Mouse (Mus musculus): ENCODE measurements around the gene Olfr1247. TPM values are rescaled to one million over a fixed set of nuclear protein-coding genes. Genes with fewer than 3 reads are reported as not detected.
"Not testable (repeated sequence)": the region's sequence is repeated elsewhere in the genome, so short reads cannot be mapped to it uniquely, and the experiment has no call there.

The Olfr1247 gene
- polyA plus RNA-seq (2014; fragmentation: Nextera tagmentation; extraction: Ambion mirVana) = not detected in 2 replicates

GRCm38 (mm10) chr2:89614030-89614429 lies at the start of gene Olfr1247:
Olfr1247 (minus strand) TSS chr2:89614130.
- H3K9me3 ChIP-seq (ENCODE audit: control insufficient read depth, low read length) = no peaks in the 10 kb centered on the region
- DNase-seq (ENCODE audit: low spot score) = no peak
- no peaks in the 10 kb centered on the region for H3K4me1 ChIP-seq (replicated peaks; ENCODE audit: control insufficient read depth, insufficient read depth, low read length)
- H3K27ac ChIP-seq (ENCODE audit: low read depth) = no peak within 1 kb of the TSS
- H3K36me3 ChIP-seq (ENCODE audit: control insufficient read depth, insufficient read depth, low read length) = no peaks in the 10 kb centered on the region
- no peak within 1 kb of the TSS for H3K9ac ChIP-seq (ENCODE audit: low read length)
- H3K27me3 ChIP-seq (replicated peaks; ENCODE audit: control insufficient read depth, insufficient read depth, low read length) = no peaks in the 10 kb centered on the region
- H3K4me2 ChIP-seq (ENCODE audit: low read length) = no peak within 1 kb of the TSS
- WGBS = 85% methylated on average over 2 of the region's 2 CpGs
- no peak within 1 kb of the TSS for H3K4me3 ChIP-seq (ENCODE audit: low read depth, low read length)
- ATAC-seq (replicated peaks; ENCODE audit: low FRiP score, low TSS enrichment, low read depth) = no peak

- Histone ChIP-seq H3K4me3 (ENCODE audit: low read depth, low read length) (no peak within 1 kb of the TSS), H3K9ac (ENCODE audit: low read length) (no peak within 1 kb of the TSS), H3K36me3 (ENCODE audit: control insufficient read depth, insufficient read depth, low read length) (no peaks in the 10 kb centered on the region), H3K4me2 (ENCODE audit: low read length) (no peak within 1 kb of the TSS), H3K27ac (ENCODE audit: low read depth) (no peak within 1 kb of the TSS), H3K4me1 (replicated peaks; ENCODE audit: control insufficient read depth, insufficient read depth, low read length) (no peaks in the 10 kb centered on the region), H3K27me3 (replicated peaks; ENCODE audit: control insufficient read depth, insufficient read depth, low read length) (no peaks in the 10 kb centered on the region), H3K9me3 (ENCODE audit: control insufficient read depth, low read length) (no peaks in the 10 kb centered on the region)
- no peak for DNase-seq (ENCODE audit: low spot score)
- ATAC-seq (replicated peaks; ENCODE audit: low FRiP score, low TSS enrichment, low read depth) = no peak
Measured at GRCm38 (mm10) chr2:89661367-89661766, 47.4 kb upstream of the Olfr1247 start, which contains the start of gene Olfr1250. Olfr1250 (minus strand) TSS chr2:89661467.

GRCm38 (mm10) chr2:89634883-89635282 lies 21.0 kb upstream of the Olfr1247 start, which contains the start of gene Olfr1249:
Olfr1249 (minus strand) TSS chr2:89634983.
- 85% methylated on average over 2 of the region's 2 CpGs for WGBS
- no peak for DNase-seq (ENCODE audit: low spot score)
- no peaks in the 10 kb centered on the region for H3K27me3 ChIP-seq (replicated peaks; ENCODE audit: control insufficient read depth, insufficient read depth, low read length)

GRCm38 (mm10) chr2:89618145-89618544 lies 4.2 kb upstream of the Olfr1247 start, which contains the start of gene Olfr1248:
Olfr1248 (minus strand) TSS chr2:89618245.
- 92% methylated on average over 1 of the region's 1 CpGs for WGBS
- not testable (repeated sequence) for H3K4me3 ChIP-seq (ENCODE audit: low read depth, low read length); H3K4me1 ChIP-seq (replicated peaks; ENCODE audit: control insufficient read depth, insufficient read depth, low read length); DNase-seq (ENCODE audit: low spot score); H3K9me3 ChIP-seq (ENCODE audit: control insufficient read depth, low read length); H3K9ac ChIP-seq (ENCODE audit: low read length); H3K27me3 ChIP-seq (replicated peaks; ENCODE audit: control insufficient read depth, insufficient read depth, low read length); H3K4me2 ChIP-seq (ENCODE audit: low read length); H3K36me3 ChIP-seq (ENCODE audit: control insufficient read depth, insufficient read depth, low read length); ATAC-seq (replicated peaks; ENCODE audit: low FRiP score, low TSS enrichment, low read depth); H3K27ac ChIP-seq (ENCODE audit: low read depth)

More at GRCm38 (mm10) chr2:89634883-89635282, 21.0 kb upstream of the Olfr1247 start, which contains the start of gene Olfr1249:
- ATAC-seq (replicated peaks; ENCODE audit: low FRiP score, low TSS enrichment, low read depth) = no peak
- H3K4me3 ChIP-seq (ENCODE audit: low read depth, low read length) = no peak within 1 kb of the TSS
- no peak within 1 kb of the TSS for H3K4me2 ChIP-seq (ENCODE audit: low read length)
- no peak within 1 kb of the TSS for H3K27ac ChIP-seq (ENCODE audit: low read depth)
- H3K36me3 ChIP-seq (ENCODE audit: control insufficient read depth, insufficient read depth, low read length) = no peaks in the 10 kb centered on the region
- no peaks in the 10 kb centered on the region for H3K9me3 ChIP-seq (ENCODE audit: control insufficient read depth, low read length)
- no peaks in the 10 kb centered on the region for H3K4me1 ChIP-seq (replicated peaks; ENCODE audit: control insufficient read depth, insufficient read depth, low read length)
- H3K9ac ChIP-seq (ENCODE audit: low read length) = no peak within 1 kb of the TSS

GRCm38 (mm10) chr2:89593057-89593456 lies 20.9 kb downstream of the Olfr1247 start, which contains the start of gene Olfr1246:
Olfr1246 (minus strand) TSS chr2:89593157.
- Histone ChIP-seq H3K4me3 (ENCODE audit: low read depth, low read length) (no peak within 1 kb of the TSS), H3K27me3 (replicated peaks; ENCODE audit: control insufficient read depth, insufficient read depth, low read length) (no peaks in the 10 kb centered on the region), H3K4me2 (ENCODE audit: low read length) (no peak within 1 kb of the TSS), H3K4me1 (replicated peaks; ENCODE audit: control insufficient read depth, insufficient read depth, low read length) (no peaks in the 10 kb centered on the region), H3K36me3 (ENCODE audit: control insufficient read depth, insufficient read depth, low read length) (no peaks in the 10 kb centered on the region), H3K9me3 (ENCODE audit: control insufficient read depth, low read length) (no peaks in the 10 kb centered on the region), H3K27ac (ENCODE audit: low read depth) (no peak within 1 kb of the TSS), H3K9ac (ENCODE audit: low read length) (no peak within 1 kb of the TSS)
- ATAC-seq (replicated peaks; ENCODE audit: low FRiP score, low TSS enrichment, low read depth) (no peak), DNase-seq (ENCODE audit: low spot score) (no peak)
- 60% methylated on average over 2 of the region's 2 CpGs for WGBS

- H3K27me3 ChIP-seq (replicated peaks; ENCODE audit: control insufficient read depth, insufficient read depth, low read length) = no peaks in the 10 kb centered on the region
- no peak within 1 kb of the TSS for H3K4me3 ChIP-seq (ENCODE audit: low read depth, low read length)
- H3K4me1 ChIP-seq (replicated peaks; ENCODE audit: control insufficient read depth, insufficient read depth, low read length) = no peaks in the 10 kb centered on the region
- DNase-seq (ENCODE audit: low spot score) (no peak), ATAC-seq (replicated peaks; ENCODE audit: low FRiP score, low TSS enrichment, low read depth) (no peak)
- H3K36me3 ChIP-seq (ENCODE audit: control insufficient read depth, insufficient read depth, low read length) = no peaks in the 10 kb centered on the region
- 90% methylated on average over 1 of the region's 1 CpGs for WGBS
- H3K4me2 ChIP-seq (ENCODE audit: low read length) = no peak within 1 kb of the TSS
- H3K9ac ChIP-seq (ENCODE audit: low read length) = no peak within 1 kb of the TSS
- no peak within 1 kb of the TSS for H3K27ac ChIP-seq (ENCODE audit: low read depth)
- no peaks in the 10 kb centered on the region for H3K9me3 ChIP-seq (ENCODE audit: control insufficient read depth, low read length)
Measured at GRCm38 (mm10) chr2:89578347-89578746, 35.6 kb downstream of the Olfr1247 start, which contains the start of gene Olfr1245. Olfr1245 (minus strand) TSS chr2:89578447.

- WGBS = 74% methylated on average over 2 of the region's 2 CpGs
- H3K27me3 ChIP-seq (replicated peaks; ENCODE audit: control insufficient read depth, insufficient read depth, low read length); H3K9me3 ChIP-seq (ENCODE audit: control insufficient read depth, low read length); H3K4me2 ChIP-seq (ENCODE audit: low read length); H3K4me1 ChIP-seq (replicated peaks; ENCODE audit: control insufficient read depth, insufficient read depth, low read length); DNase-seq (ENCODE audit: low spot score); H3K4me3 ChIP-seq (ENCODE audit: low read depth, low read length); H3K36me3 ChIP-seq (ENCODE audit: control insufficient read depth, insufficient read depth, low read length); H3K27ac ChIP-seq (ENCODE audit: low read depth); H3K9ac ChIP-seq (ENCODE audit: low read length); ATAC-seq (replicated peaks; ENCODE audit: low FRiP score, low TSS enrichment, low read depth): not testable (repeated sequence)
Measured at GRCm38 (mm10) chr2:89562706-89563105, 51.2 kb downstream of the Olfr1247 start.

Other genes starting within 250 kb of the Olfr1247 start
- not detected in 2 replicates for gene Olfr1234, start 249.3 kb downstream of the Olfr1247 start, polyA plus RNA-seq (2014; fragmentation: Nextera tagmentation; extraction: Ambion mirVana)
- not detected in 2 replicates for gene Olfr1238, start 204.5 kb downstream of the Olfr1247 start, polyA plus RNA-seq (2014; fragmentation: Nextera tagmentation; extraction: Ambion mirVana)
- not detected in 2 replicates for gene Olfr1239, start 193.7 kb downstream of the Olfr1247 start, polyA plus RNA-seq (2014; fragmentation: Nextera tagmentation; extraction: Ambion mirVana)
- gene Olfr1240, start 171.1 kb downstream of the Olfr1247 start, polyA plus RNA-seq (2014; fragmentation: Nextera tagmentation; extraction: Ambion mirVana) = not detected in 2 replicates
- not detected in 2 replicates for gene Olfr1241, start 127.0 kb downstream of the Olfr1247 start, polyA plus RNA-seq (2014; fragmentation: Nextera tagmentation; extraction: Ambion mirVana)
- not detected in 2 replicates for gene Olfr1242, start 115.8 kb downstream of the Olfr1247 start, polyA plus RNA-seq (2014; fragmentation: Nextera tagmentation; extraction: Ambion mirVana)
- not detected in 2 replicates for gene Olfr1243, start 82.6 kb downstream of the Olfr1247 start, polyA plus RNA-seq (2014; fragmentation: Nextera tagmentation; extraction: Ambion mirVana)
- not detected in 2 replicates for gene Olfr1245, start 35.7 kb downstream of the Olfr1247 start, polyA plus RNA-seq (2014; fragmentation: Nextera tagmentation; extraction: Ambion mirVana)
- gene Olfr1246, start 21.0 kb downstream of the Olfr1247 start, polyA plus RNA-seq (2014; fragmentation: Nextera tagmentation; extraction: Ambion mirVana) = not detected in 2 replicates
- not detected in 2 replicates for gene Olfr1248, start 4.1 kb upstream of the Olfr1247 start, polyA plus RNA-seq (2014; fragmentation: Nextera tagmentation; extraction: Ambion mirVana)
- gene Olfr1249, start 20.9 kb upstream of the Olfr1247 start, polyA plus RNA-seq (2014; fragmentation: Nextera tagmentation; extraction: Ambion mirVana) = not detected in 2 replicates
- not detected in 2 replicates for gene Olfr1250, start 47.3 kb upstream of the Olfr1247 start, polyA plus RNA-seq (2014; fragmentation: Nextera tagmentation; extraction: Ambion mirVana)
- not detected in 2 replicates for gene Olfr1251, start 57.8 kb upstream of the Olfr1247 start, polyA plus RNA-seq (2014; fragmentation: Nextera tagmentation; extraction: Ambion mirVana)
- not detected in 2 replicates for gene Olfr1252, start 110.9 kb upstream of the Olfr1247 start, polyA plus RNA-seq (2014; fragmentation: Nextera tagmentation; extraction: Ambion mirVana)
- not detected in 2 replicates for gene Olfr1253, start 143.0 kb upstream of the Olfr1247 start, polyA plus RNA-seq (2014; fragmentation: Nextera tagmentation; extraction: Ambion mirVana)
- gene Olfr1254, start 179.5 kb upstream of the Olfr1247 start, polyA plus RNA-seq (2014; fragmentation: Nextera tagmentation; extraction: Ambion mirVana) = not detected in 2 replicates
- not detected in 2 replicates for gene Olfr1255, start 197.9 kb upstream of the Olfr1247 start, polyA plus RNA-seq (2014; fragmentation: Nextera tagmentation; extraction: Ambion mirVana)
- gene Olfr1256, start 227.4 kb upstream of the Olfr1247 start, polyA plus RNA-seq (2014; fragmentation: Nextera tagmentation; extraction: Ambion mirVana) = not detected in 2 replicates
- not detected in 2 replicates for gene Olfr48, start 234.1 kb upstream of the Olfr1247 start, polyA plus RNA-seq (2014; fragmentation: Nextera tagmentation; extraction: Ambion mirVana)